Mouse (Mus musculus): ENCODE results near the gene Gm10799. TPM values are rescaled to one million over a fixed set of nuclear protein-coding genes. Genes with fewer than 3 reads are reported as not detected.

Gene Gm10799
- polyA plus RNA-seq, 1 experiment from 2014 or later, result not detected

DNA sequence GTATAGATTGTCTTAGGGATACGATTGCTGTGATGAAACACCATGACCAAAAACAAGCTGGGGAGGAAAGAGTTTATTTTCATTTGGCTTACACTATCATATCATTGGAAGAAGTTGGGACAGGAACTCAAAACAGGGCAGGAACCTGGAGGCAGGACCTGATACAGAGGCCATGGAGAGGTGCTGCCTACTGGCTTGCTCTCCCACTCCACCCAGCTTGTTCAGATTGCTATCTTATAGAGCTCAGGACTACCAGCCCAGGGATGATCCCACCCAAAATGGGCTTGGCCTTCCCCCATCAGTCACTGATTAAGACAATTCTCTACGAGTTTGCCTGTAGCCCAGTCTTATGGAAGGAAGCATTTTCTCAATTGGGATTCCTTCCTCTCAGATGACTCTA lies 4.2 kb downstream of the Gm10799 start:
- no peak overlapping the region for H3K4me3 ChIP-seq
- peaks cover 13% of the 10 kb centered on the region for H3K36me3 ChIP-seq
- no peak for ATAC-seq (ENCODE audit: insufficient number of reproducible peaks, insufficient read depth, low FRiP score, low TSS enrichment, low read depth)
- WGBS, result 91% methylated on average over 2 of the region's 2 CpGs
- no peaks in the 10 kb centered on the region for H3K27me3 ChIP-seq
- no peak overlapping the region for H3K27ac ChIP-seq
- H3K4me2 ChIP-seq, result no peak overlapping the region
- no peaks in the 10 kb centered on the region for H3K9me3 ChIP-seq
- H3K9ac ChIP-seq, result no peak overlapping the region
- H3K4me1 ChIP-seq, result no peaks in the 10 kb centered on the region

DNA sequence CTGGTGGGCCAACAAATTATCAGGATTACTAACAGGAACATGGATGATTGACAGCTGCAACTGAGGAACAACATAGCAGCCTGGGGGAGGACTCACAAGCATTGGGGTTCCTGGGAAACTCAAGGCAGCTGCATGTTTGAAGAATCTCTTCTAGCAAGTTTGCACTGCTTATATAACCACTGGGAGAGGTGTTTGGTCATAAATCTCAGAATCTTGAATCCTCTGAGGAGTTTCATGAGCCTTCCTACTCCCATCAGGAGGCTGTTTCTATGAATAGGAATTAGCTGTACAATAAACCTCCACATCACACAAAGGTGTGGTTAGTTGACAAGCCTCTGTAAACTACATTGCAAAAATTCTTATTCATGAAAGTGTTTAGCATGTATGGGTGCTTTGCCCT lies 5.7 kb downstream of the Gm10799 start:
- H3K27ac ChIP-seq, result no peak overlapping the region
- H3K4me3 ChIP-seq, result no peak overlapping the region
- no peak overlapping the region for H3K9ac ChIP-seq
- H3K27me3 ChIP-seq, result no peaks in the 10 kb centered on the region
- H3K9me3 ChIP-seq, result no peaks in the 10 kb centered on the region
- peaks cover 21% of the 10 kb centered on the region for H3K36me3 ChIP-seq
- ATAC-seq (ENCODE audit: insufficient number of reproducible peaks, insufficient read depth, low FRiP score, low TSS enrichment, low read depth), result no peak
- H3K4me1 ChIP-seq, result no peaks in the 10 kb centered on the region
- H3K4me2 ChIP-seq, result no peak overlapping the region

DNA sequence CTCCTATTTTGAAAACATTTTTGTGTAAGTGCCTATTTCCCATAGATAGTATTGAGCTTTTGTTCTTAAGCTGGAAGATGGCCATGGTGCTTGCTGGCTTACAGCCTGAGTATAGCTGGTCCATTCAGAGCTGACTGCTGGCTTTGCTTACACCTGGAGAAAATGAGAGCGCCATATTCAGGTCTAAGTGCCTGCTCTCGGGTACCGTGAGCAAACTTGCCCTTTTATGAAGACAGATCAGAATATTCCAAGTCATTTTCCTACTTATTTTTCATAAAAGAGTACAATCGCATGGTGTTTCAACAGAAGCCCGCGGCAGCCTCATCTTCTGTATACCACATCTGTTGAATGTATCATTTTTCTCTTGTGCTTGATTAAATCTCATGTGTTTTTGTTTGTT lies 7.4 kb downstream of the Gm10799 start:
- Histone ChIP-seq H3K36me3 (peaks cover 21% of the 10 kb centered on the region), H3K9me3 (no peaks in the 10 kb centered on the region), H3K4me3 (no peak overlapping the region), H3K27ac (no peak overlapping the region), H3K27me3 (no peaks in the 10 kb centered on the region), H3K4me2 (no peak overlapping the region), H3K9ac (no peak overlapping the region), H3K4me1 (no peaks in the 10 kb centered on the region)
- WGBS, result 94% methylated on average over 6 of the region's 6 CpGs
- ATAC-seq (ENCODE audit: insufficient number of reproducible peaks, insufficient read depth, low FRiP score, low TSS enrichment, low read depth), result no peak

DNA sequence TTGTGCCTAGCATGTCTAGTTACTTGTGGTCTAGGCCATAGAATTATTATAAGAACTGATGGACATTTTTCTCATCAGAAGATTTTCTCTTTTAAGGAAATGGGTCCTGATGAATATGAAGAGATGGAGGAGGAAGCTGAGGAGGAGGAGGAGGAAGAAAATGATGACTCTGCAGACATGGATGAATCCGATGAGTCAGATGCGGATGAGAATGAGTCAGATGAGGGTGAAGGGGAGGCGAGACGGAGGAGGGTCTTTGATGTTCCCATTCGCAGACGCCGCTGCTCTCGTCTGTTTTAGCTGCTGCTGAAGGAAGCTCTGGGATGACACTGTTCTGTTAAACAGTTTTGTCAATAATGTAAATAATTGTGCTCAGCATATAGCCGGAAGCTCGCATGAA lies 8.6 kb downstream of the Gm10799 start:
- no peak for ATAC-seq (ENCODE audit: insufficient number of reproducible peaks, insufficient read depth, low FRiP score, low TSS enrichment, low read depth)
- Histone ChIP-seq H3K27ac (no peak overlapping the region), H3K9me3 (no peaks in the 10 kb centered on the region), H3K4me1 (no peaks in the 10 kb centered on the region), H3K27me3 (no peaks in the 10 kb centered on the region), H3K4me2 (no peak overlapping the region), H3K36me3 (peaks cover 30% of the 10 kb centered on the region), H3K9ac (no peak overlapping the region), H3K4me3 (no peak overlapping the region)
- WGBS, result 72% methylated on average over 10 of the region's 10 CpGs

DNA sequence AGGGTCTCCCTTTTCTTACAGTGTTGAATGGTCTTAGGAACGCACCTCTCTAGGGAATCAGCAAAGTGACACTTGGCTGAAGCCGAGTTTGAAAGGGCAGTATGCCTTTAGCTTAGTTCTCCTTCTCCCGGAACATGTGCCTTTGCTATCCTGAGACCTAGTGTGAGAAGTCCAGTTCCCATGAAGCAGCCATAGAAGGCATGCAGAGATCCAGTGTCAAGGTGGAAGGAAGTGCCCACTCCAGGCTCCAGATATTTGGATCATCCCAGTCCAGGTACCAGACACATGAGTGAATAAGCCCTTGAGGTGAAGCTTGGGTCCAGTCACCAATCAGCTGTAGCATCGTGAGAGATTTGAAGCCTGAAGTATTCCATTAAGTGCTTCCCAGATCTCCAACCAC lies 9.4 kb downstream of the Gm10799 start:
- no peaks in the 10 kb centered on the region for H3K9me3 ChIP-seq
- peaks cover 38% of the 10 kb centered on the region for H3K36me3 ChIP-seq
- no peaks in the 10 kb centered on the region for H3K4me1 ChIP-seq
- H3K27me3 ChIP-seq, result no peaks in the 10 kb centered on the region
- H3K4me3 ChIP-seq, result no peak overlapping the region
- ATAC-seq (ENCODE audit: insufficient number of reproducible peaks, insufficient read depth, low FRiP score, low TSS enrichment, low read depth), result no peak
- no peak overlapping the region for H3K9ac ChIP-seq
- WGBS, result 92% methylated on average over 4 of the region's 4 CpGs
- no peak overlapping the region for H3K4me2 ChIP-seq
- H3K27ac ChIP-seq, result no peak overlapping the region

DNA sequence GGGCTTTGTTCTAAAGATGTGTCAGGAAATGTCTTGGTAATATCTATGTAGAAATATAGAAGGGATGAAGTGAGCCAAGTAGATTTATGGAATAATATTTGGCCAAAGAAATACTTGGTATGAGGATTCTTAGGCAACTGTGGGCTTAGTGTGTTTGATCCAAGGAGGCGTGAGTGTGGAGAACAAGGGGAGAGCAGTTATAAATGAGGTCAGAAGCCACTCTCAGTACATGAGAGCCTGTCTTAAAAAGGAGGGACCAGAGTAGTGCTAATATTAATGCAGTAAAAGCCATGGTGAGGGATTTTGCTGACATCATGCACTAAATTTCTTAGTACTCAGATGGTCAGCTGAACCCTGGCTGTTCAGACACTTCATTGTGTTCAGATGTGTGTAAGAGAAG lies 10.0 kb downstream of the Gm10799 start:
- H3K27me3 ChIP-seq, result no peaks in the 10 kb centered on the region
- peaks cover 42% of the 10 kb centered on the region for H3K36me3 ChIP-seq
- H3K27ac ChIP-seq, result no peak overlapping the region
- no peaks in the 10 kb centered on the region for H3K9me3 ChIP-seq
- H3K4me2 ChIP-seq, result no peak overlapping the region
- H3K9ac ChIP-seq, result no peak overlapping the region
- no peaks in the 10 kb centered on the region for H3K4me1 ChIP-seq
- 79% methylated on average over 1 of the region's 1 CpGs for WGBS
- ATAC-seq (ENCODE audit: insufficient number of reproducible peaks, insufficient read depth, low FRiP score, low TSS enrichment, low read depth), result no peak
- H3K4me3 ChIP-seq, result no peak overlapping the region

DNA sequence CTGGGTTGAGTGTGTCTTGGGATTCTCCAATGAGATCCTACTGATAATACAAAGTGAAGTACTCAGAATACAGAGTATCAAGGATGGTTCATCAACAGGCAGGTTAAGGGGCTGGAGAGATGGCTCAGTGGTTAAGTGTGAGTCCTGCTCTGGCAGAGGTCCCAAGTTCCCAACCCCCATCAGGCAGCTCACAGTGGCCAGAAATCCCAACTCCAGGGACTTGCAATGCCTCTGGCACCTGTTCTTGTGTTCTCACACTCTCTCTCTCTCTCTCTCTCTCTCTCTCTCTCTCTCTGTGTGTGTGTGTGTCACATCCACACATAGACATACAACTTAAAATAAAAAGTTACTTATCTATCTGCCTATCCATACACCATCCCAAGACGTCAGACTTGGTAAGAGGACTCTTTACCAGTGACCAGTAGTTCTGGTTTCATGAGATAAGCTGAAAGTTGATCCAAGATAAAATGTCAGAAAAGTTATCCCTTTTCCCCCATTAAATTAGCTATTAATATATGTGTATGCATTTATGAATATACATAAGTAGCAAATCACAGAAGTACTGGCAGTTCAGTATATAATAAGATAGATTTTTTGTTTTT lies 23.8 kb downstream of the Gm10799 start:
- peaks cover 34% of the 10 kb centered on the region for H3K36me3 ChIP-seq
- no peaks in the 10 kb centered on the region for H3K4me1 ChIP-seq
- no peak overlapping the region for H3K4me3 ChIP-seq
- H3K4me2 ChIP-seq, result no peak overlapping the region
- H3K27ac ChIP-seq, result no peak overlapping the region
- no peak for ATAC-seq (ENCODE audit: insufficient number of reproducible peaks, insufficient read depth, low FRiP score, low TSS enrichment, low read depth)
- H3K9ac ChIP-seq, result no peak overlapping the region
- no peaks in the 10 kb centered on the region for H3K27me3 ChIP-seq
- H3K9me3 ChIP-seq, result no peaks in the 10 kb centered on the region
- WGBS, result 62% methylated on average over 1 of the region's 1 CpGs

DNA sequence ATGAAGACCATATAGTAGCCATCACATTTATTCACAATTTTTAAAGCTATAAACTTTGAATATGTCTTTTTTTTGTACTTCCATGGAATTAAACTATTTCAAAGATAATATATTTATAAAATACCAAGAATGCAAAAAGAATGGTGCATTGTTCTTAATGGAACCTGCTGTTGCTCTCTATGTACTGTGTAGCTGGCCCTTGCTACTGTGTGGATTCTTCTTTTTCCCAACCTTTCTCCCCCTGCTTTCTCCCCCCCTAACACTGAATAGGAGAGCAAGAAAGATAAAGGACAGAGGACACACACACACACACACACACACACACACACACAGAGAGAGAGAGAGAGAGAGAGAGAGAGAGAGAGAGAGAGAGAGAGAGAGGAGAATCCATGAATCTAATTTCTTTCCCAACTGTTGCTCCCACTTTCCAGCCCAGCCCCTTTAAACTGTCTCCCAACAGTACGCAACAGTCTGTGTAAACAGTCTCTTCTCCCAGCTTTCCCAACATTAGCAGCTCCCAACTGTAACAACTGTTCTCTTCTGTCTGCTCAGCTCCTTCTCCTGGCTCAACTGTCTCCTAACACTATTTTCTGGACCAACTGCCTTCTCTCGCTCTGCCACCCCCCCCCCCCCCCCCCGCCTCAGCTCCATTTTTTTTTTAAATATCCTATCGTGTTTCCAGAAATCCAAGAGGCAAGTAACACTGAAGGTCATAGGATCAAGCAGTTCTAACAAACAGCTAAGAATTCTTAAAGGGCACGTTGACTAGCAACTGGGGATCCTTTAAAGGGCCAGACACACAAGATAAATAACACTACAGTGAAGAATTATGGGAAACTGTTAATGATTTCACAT lies 24.5 kb downstream of the Gm10799 start:
- H3K36me3 ChIP-seq, result peaks cover 37% of the 10 kb centered on the region
- no peak overlapping the region for H3K4me3 ChIP-seq
- no peaks in the 10 kb centered on the region for H3K9me3 ChIP-seq
- H3K4me1 ChIP-seq, result no peaks in the 10 kb centered on the region
- no peak overlapping the region for H3K4me2 ChIP-seq
- no peak for ATAC-seq (ENCODE audit: insufficient number of reproducible peaks, insufficient read depth, low FRiP score, low TSS enrichment, low read depth)
- H3K9ac ChIP-seq, result no peak overlapping the region
- H3K27ac ChIP-seq, result no peak overlapping the region
- H3K27me3 ChIP-seq, result no peaks in the 10 kb centered on the region
- 36% methylated on average over 5 of the region's 5 CpGs for WGBS

DNA sequence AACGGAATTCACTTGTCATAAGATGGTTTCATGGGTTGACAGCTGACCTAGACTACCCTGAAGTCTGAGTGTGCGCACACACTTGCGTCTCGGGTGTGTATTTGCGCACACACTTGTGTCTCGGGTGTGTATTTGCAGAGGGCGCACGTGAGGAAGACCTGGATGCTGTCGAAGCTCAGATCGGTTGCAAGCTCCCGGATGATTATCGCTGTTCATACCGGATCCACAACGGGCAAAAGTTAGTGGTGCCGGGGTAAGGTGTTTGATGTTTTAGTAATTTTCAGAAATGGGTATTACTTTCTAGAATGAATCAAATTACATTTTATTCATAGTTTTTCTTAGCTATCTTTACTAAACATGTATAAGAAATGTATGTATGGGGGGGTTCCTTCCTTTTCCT lies 25.6 kb downstream of the Gm10799 start:
- H3K4me2 ChIP-seq, result no peak overlapping the region
- H3K4me1 ChIP-seq, result no peaks in the 10 kb centered on the region
- WGBS, result 93% methylated on average over 15 of the region's 15 CpGs
- no peak overlapping the region for H3K9ac ChIP-seq
- H3K27ac ChIP-seq, result no peak overlapping the region
- no peaks in the 10 kb centered on the region for H3K27me3 ChIP-seq
- no peak for ATAC-seq (ENCODE audit: insufficient number of reproducible peaks, insufficient read depth, low FRiP score, low TSS enrichment, low read depth)
- no peaks in the 10 kb centered on the region for H3K9me3 ChIP-seq
- H3K36me3 ChIP-seq, result peaks cover 32% of the 10 kb centered on the region
- no peak overlapping the region for H3K4me3 ChIP-seq

DNA sequence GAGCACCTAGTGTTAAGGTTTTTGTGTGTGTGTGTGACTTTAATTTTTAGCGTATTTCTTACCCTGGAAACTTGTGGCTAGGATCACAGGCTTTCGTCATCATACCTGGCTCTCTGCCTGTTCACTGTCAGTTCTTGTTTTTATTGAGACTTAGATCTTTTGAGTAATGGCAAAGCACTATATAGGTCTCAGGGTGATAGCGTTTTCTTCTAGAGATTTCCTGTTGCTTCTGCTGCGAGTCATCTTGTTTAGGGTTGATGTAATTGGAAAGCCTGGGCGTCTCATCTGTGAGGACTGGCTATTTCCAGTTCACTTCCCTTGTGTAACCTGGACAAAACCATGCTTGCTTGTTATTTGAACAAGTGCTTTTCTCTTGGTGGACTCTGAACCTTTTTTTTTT lies 26.7 kb downstream of the Gm10799 start:
- Histone ChIP-seq H3K4me3 (no peak overlapping the region), H3K27ac (no peak overlapping the region), H3K4me2 (no peak overlapping the region), H3K9me3 (no peaks in the 10 kb centered on the region), H3K27me3 (no peaks in the 10 kb centered on the region), H3K4me1 (no peaks in the 10 kb centered on the region), H3K36me3 (peaks cover 38% of the 10 kb centered on the region), H3K9ac (no peak overlapping the region)
- no peak for ATAC-seq (ENCODE audit: insufficient number of reproducible peaks, insufficient read depth, low FRiP score, low TSS enrichment, low read depth)
- WGBS, result 82% methylated on average over 5 of the region's 5 CpGs

DNA sequence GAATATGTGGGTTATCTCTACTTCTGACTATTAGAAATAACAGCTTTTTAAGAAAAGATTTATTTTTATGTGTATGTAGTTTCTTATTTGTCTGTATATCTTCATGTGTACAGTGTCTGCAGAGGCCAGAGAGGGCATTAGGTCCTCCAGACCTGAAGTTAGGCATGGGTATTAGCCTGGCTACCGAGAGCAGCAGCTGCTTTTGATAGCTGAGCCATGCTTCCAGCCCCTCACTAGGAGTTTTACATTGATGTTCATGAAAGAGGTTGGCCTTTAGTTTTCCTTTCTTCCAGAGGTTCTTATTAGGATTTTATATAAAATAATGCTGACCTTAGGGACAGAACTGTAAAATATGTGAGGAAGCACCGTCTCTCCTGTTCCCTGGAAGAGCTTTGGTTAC lies 30.1 kb downstream of the Gm10799 start:
- Histone ChIP-seq H3K27me3 (no peaks in the 10 kb centered on the region), H3K36me3 (peaks cover 38% of the 10 kb centered on the region), H3K4me1 (no peaks in the 10 kb centered on the region), H3K4me3 (no peak overlapping the region), H3K9ac (no peak overlapping the region), H3K9me3 (no peaks in the 10 kb centered on the region), H3K27ac (no peak overlapping the region), H3K4me2 (no peak overlapping the region)
- no peak for ATAC-seq (ENCODE audit: insufficient number of reproducible peaks, insufficient read depth, low FRiP score, low TSS enrichment, low read depth)
- 61% methylated on average over 2 of the region's 2 CpGs for WGBS

DNA sequence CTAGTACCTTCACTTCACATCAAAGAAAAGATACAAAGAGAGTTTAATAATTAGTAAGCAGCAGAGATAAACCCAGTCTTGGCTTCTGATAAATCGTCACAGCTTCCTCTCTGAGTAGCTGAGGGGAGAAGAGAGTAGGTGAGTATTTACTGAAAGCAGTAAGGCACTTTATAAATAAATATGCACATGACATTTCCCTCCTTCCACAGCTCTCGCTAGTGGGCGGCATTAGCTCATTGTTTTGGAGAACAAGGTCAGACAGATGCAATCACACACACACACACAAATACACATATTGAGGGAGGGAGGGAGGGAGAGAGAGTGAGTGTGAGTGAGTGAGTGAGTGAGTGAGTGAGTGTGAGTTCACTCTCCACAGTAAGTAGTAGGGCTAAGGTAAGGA lies 32.0 kb downstream of the Gm10799 start:
- no peak overlapping the region for H3K9ac ChIP-seq
- no peaks in the 10 kb centered on the region for H3K27me3 ChIP-seq
- WGBS, result 88% methylated on average over 3 of the region's 3 CpGs
- H3K27ac ChIP-seq, result no peak overlapping the region
- no peaks in the 10 kb centered on the region for H3K4me1 ChIP-seq
- ATAC-seq (ENCODE audit: insufficient number of reproducible peaks, insufficient read depth, low FRiP score, low TSS enrichment, low read depth), result no peak
- no peaks in the 10 kb centered on the region for H3K9me3 ChIP-seq
- H3K4me3 ChIP-seq, result no peak overlapping the region
- H3K4me2 ChIP-seq, result no peak overlapping the region
- peaks cover 47% of the 10 kb centered on the region for H3K36me3 ChIP-seq
